Mouse (Mus musculus) MEL (cell line): Measurements from ENCODE around the gene Rnf32. TPM values are rescaled to one million over a fixed set of nuclear protein-coding genes. Genes with fewer than 3 reads are reported as not detected.

ENCODE experiments used
- DNase-seq: peaks from one replicate; pipeline ENCODE4 v3.0.0; 2011; ENCODE audit warnings: low read depth, low spot score
- H3K27ac ChIP-seq: 2 replicates; pipeline ENCODE4 v1.5.1; 2012; ENCODE audit warnings: low read depth, mild to moderate bottlenecking, control low read depth, low read length, moderate library complexity; ENCODE audit not compliant: control insufficient read depth
- H3K27me3 ChIP-seq, 2 experiments: fragments of 150-350 bp in 1 of 2; sonication (generic) in 1 of 2; 2 replicates each; pipeline ENCODE4 v1.6.1; 2012; ENCODE audit warnings: low read length in 2 of 2, mild to moderate bottlenecking in 2 of 2, improper control_type of control experiment in 1 of 2, moderate library complexity in 1 of 2; ENCODE audit not compliant: insufficient read depth in 2 of 2, control insufficient read depth in 1 of 2
- H3K36me3 ChIP-seq, 2 experiments: 2 replicates each; pipeline ENCODE4 v1.6.1; 2012 to 2014; ENCODE audit warnings: low read length in 2 of 2, improper control_type of control experiment in 1 of 2, inconsistent platforms in 1 of 2, mild to moderate bottlenecking in 1 of 2; ENCODE audit not compliant: insufficient read depth in 2 of 2, control insufficient read depth in 1 of 2
- H3K4me1 ChIP-seq, 2 experiments: fragments of 150-350 bp in 1 of 2; sonication (generic) in 1 of 2; 2 replicates each; pipeline ENCODE4 v1.6.1; 2012; ENCODE audit warnings: low read length in 2 of 2, improper control_type of control experiment in 1 of 2, mild to moderate bottlenecking in 1 of 2; ENCODE audit not compliant: insufficient read depth in 2 of 2, control insufficient read depth in 1 of 2
- H3K4me3 ChIP-seq, 2 experiments: fragments of 150-350 bp in 1 of 2; sonication (generic) in 1 of 2; 2 replicates each; pipeline ENCODE4 v1.5.1; 2012; ENCODE audit warnings: low read depth in 2 of 2, low read length in 2 of 2, mild to moderate bottlenecking in 2 of 2, moderate library complexity in 2 of 2, control low read depth in 1 of 2, improper control_type of control experiment in 1 of 2; ENCODE audit not compliant: control insufficient read depth in 1 of 2, insufficient read depth in 1 of 2
- H3K79me2 ChIP-seq: 2 replicates; pipeline ENCODE4 v1.6.1; 2012; ENCODE audit warnings: mild to moderate bottlenecking, low read length, moderate library complexity; ENCODE audit not compliant: control insufficient read depth, poor library complexity, insufficient read depth
- H3K9ac ChIP-seq: 2 replicates; pipeline ENCODE4 v1.6.1; 2012; ENCODE audit warnings: low read depth, mild to moderate bottlenecking, control low read depth, low read length, moderate library complexity; ENCODE audit not compliant: control insufficient read depth, poor library complexity, severe bottlenecking
- H3K9me3 ChIP-seq: fragments of 150-350 bp; sonication (generic); replicated peaks from 2 replicates; pipeline ENCODE4 v1.6.1; 2012; ENCODE audit warnings: mild to moderate bottlenecking, low read length, improper control_type of control experiment, moderate library complexity; ENCODE audit not compliant: insufficient read depth
- BHLHE40 ChIP-seq: IDR thresholded peaks from 2 replicates; pipeline ENCODE4 v1.6.1; 2012; ENCODE audit warnings: low read depth, mild to moderate bottlenecking, inconsistent platforms, low read length, improper control_type of control experiment, borderline replicate concordance
- CHD1 ChIP-seq: IDR thresholded peaks from 2 replicates; pipeline ENCODE4 v1.6.1; 2012; ENCODE audit warnings: low read depth, mild to moderate bottlenecking, inconsistent platforms, low read length, improper control_type of control experiment
- E2F4 ChIP-seq: IDR thresholded peaks from 2 replicates; pipeline ENCODE4 v1.6.1; 2011; ENCODE audit warnings: low read depth, low read length, improper control_type of control experiment, borderline replicate concordance
- EP300 ChIP-seq, 2 experiments: IDR thresholded peaks; 2 replicates each; pipeline ENCODE4 v1.6.1; 2011; ENCODE audit warnings: improper control_type of control experiment in 2 of 2, low read length in 2 of 2, low read depth in 1 of 2, mild to moderate bottlenecking in 1 of 2
- ETS1 ChIP-seq: IDR thresholded peaks from 2 replicates; pipeline ENCODE4 v1.6.1; 2012; ENCODE audit warnings: low read depth, mild to moderate bottlenecking, inconsistent platforms, low read length, improper control_type of control experiment, moderate library complexity
- GABPA ChIP-seq: IDR thresholded peaks from 2 replicates; pipeline ENCODE4 v1.6.1; 2012; ENCODE audit warnings: low read depth, mild to moderate bottlenecking, inconsistent platforms, low read length, improper control_type of control experiment, moderate library complexity
- GATA1 ChIP-seq: IDR thresholded peaks from 2 replicates; pipeline ENCODE4 v1.6.1; 2011; ENCODE audit warnings: low read depth, low read length, improper control_type of control experiment
- HCFC1 ChIP-seq: IDR thresholded peaks from 2 replicates; pipeline ENCODE4 v1.6.1; 2012; ENCODE audit warnings: low read depth, mild to moderate bottlenecking, inconsistent platforms, low read length, improper control_type of control experiment, moderate library complexity
- JUND ChIP-seq: IDR thresholded peaks from 2 replicates; pipeline ENCODE4 v1.6.1; 2011; ENCODE audit warnings: low read depth, mild to moderate bottlenecking, improper control_type of control experiment, low read length
- KAT2A ChIP-seq: conservative IDR thresholded peaks from 2 replicates; pipeline ENCODE4 v1.6.1; 2012; ENCODE audit warnings: low read depth, low read length, improper control_type of control experiment, inconsistent platforms
- MAX ChIP-seq: IDR thresholded peaks from 2 replicates; pipeline ENCODE4 v1.6.1; 2011; ENCODE audit warnings: low read length, improper control_type of control experiment
- MAZ ChIP-seq: IDR thresholded peaks from 2 replicates; pipeline ENCODE4 v1.6.1; 2012; ENCODE audit warnings: low read depth, mild to moderate bottlenecking, inconsistent platforms, low read length, improper control_type of control experiment
- MEF2A ChIP-seq: IDR thresholded peaks from 2 replicates; pipeline ENCODE4 v1.6.1; 2014; ENCODE audit warnings: low read depth, mild to moderate bottlenecking, inconsistent platforms, low read length, improper control_type of control experiment; ENCODE audit not compliant: poor library complexity, insufficient replicate concordance, severe bottlenecking; ENCODE audit errors: extremely low read depth
- MXI1 ChIP-seq: IDR thresholded peaks from 2 replicates; pipeline ENCODE4 v1.6.1; 2011; ENCODE audit warnings: mild to moderate bottlenecking, low read depth, low read length, improper control_type of control experiment
- MYB ChIP-seq: IDR thresholded peaks from 2 replicates; pipeline ENCODE4 v1.6.1; 2011; ENCODE audit warnings: mild to moderate bottlenecking, low read depth, low read length, improper control_type of control experiment
- MYC ChIP-seq: IDR thresholded peaks from 2 replicates; pipeline ENCODE4 v1.6.1; 2011; ENCODE audit warnings: low read depth, mild to moderate bottlenecking, low read length, improper control_type of control experiment, moderate library complexity
- NELFE ChIP-seq: IDR thresholded peaks from 2 replicates; pipeline ENCODE4 v1.6.1; 2011; ENCODE audit warnings: low read depth, low read length, improper control_type of control experiment
- POLR2AphosphoS2 ChIP-seq: IDR thresholded peaks from 2 replicates; pipeline ENCODE4 v1.6.1; 2011; ENCODE audit warnings: low read length, improper control_type of control experiment
- RCOR1 ChIP-seq: IDR thresholded peaks from 2 replicates; pipeline ENCODE4 v1.6.1; 2012; ENCODE audit warnings: low read depth, mild to moderate bottlenecking, inconsistent platforms, low read length, improper control_type of control experiment
- SMC3 ChIP-seq: IDR thresholded peaks from 2 replicates; pipeline ENCODE4 v1.6.1; 2011; ENCODE audit warnings: low read depth, low read length, improper control_type of control experiment
- TBP ChIP-seq: IDR thresholded peaks from 2 replicates; pipeline ENCODE4 v1.8.0; 2011; ENCODE audit warnings: low read depth, low read length, improper control_type of control experiment
- USF1 ChIP-seq: IDR thresholded peaks from 2 replicates; pipeline ENCODE4 v1.6.1; 2014; ENCODE audit warnings: low read depth, mild to moderate bottlenecking, inconsistent platforms, low read length, improper control_type of control experiment, moderate library complexity
- ZKSCAN1 ChIP-seq: IDR thresholded peaks from 2 replicates; pipeline ENCODE4 v1.6.1; 2012; ENCODE audit warnings: low read depth, mild to moderate bottlenecking, inconsistent platforms, low read length, improper control_type of control experiment, moderate library complexity
- ZMIZ1 ChIP-seq: IDR thresholded peaks from 2 replicates; pipeline ENCODE4 v1.6.1; 2012; ENCODE audit warnings: low read depth, mild to moderate bottlenecking, inconsistent platforms, low read length, improper control_type of control experiment, moderate library complexity
- polyA plus RNA-seq, 2 experiments: library from polyadenylated mRNA; stranded (reverse) in 1 of 2; unstranded in 1 of 2; fragments of >175 nt in 1 of 2; fragments of >200 nt in 1 of 2; gene quantifications; 2 replicates each; pipeline versions ENCODE4 v1.2.1 to v1.2.4; 2012; ENCODE audit warnings: low replicate concordance in 2 of 2, low read depth in 1 of 2; ENCODE audit not compliant: insufficient read length in 2 of 2, insufficient read depth in 1 of 2, missing spikeins in 1 of 2
- total RNA-seq: library from RNA; depleted of rRNA; stranded (reverse); fragments of 300-350 nt; gene quantifications from 2 replicates; pipeline ENCODE4 v1.2.3, GENCODE M21; 2012

Rnf32 gene
- total and polyA plus RNA-seq, 3 experiments, result not detected

- Histone ChIP-seq H3K79me2 (no peaks in the 10 kb centered on the region), H3K27ac (no peak overlapping the region), H3K4me3 (no peak overlapping the region), H3K36me3 (no peaks in the 10 kb centered on the region), H3K4me1 (no peaks in the 10 kb centered on the region), H3K27me3 (no peaks in the 10 kb centered on the region), H3K9ac (no peak overlapping the region), H3K9me3 (no peaks in the 10 kb centered on the region)
- TF ChIP-seq MAX (no peak), HCFC1 (no peak), CHD1 (no peak), RCOR1 (no peak), ZMIZ1 (no peak), MAZ (no peak), E2F4 (no peak), MYB (no peak)
- DNase-seq, result no peak
These were observed 55.7 kb downstream of the Rnf32 start for GRCm38 (mm10) chr5:29251496-29251873.

GRCm38 (mm10) chr5:29253876-29254275 lies 58.1 kb downstream of the Rnf32 start:
- Histone ChIP-seq H3K4me3 (no peak overlapping the region), H3K79me2 (no peaks in the 10 kb centered on the region), H3K36me3 (no peaks in the 10 kb centered on the region), H3K9ac (no peak overlapping the region), H3K9me3 (no peaks in the 10 kb centered on the region), H3K27me3 (no peaks in the 10 kb centered on the region), H3K4me1 (no peaks in the 10 kb centered on the region), H3K27ac (no peak overlapping the region)
- DNase-seq, result no peak
- TF ChIP-seq NELFE (no peak), BHLHE40 (no peak), MXI1 (no peak), MYB (no peak)

GRCm38 (mm10) chr5:29270879-29271278 lies 75.1 kb downstream of the Rnf32 start:
- H3K27me3 ChIP-seq, result no peaks in the 10 kb centered on the region

More at GRCm38 (mm10) chr5:29270879-29271278, 75.1 kb downstream of the Rnf32 start:
- H3K4me3 ChIP-seq, result no peak overlapping the region
- H3K4me1 ChIP-seq, result no peaks in the 10 kb centered on the region
- H3K9me3 ChIP-seq, result no peaks in the 10 kb centered on the region
- H3K79me2 ChIP-seq, result no peaks in the 10 kb centered on the region
- H3K27ac ChIP-seq, result no peak overlapping the region
- no peak for DNase-seq
- TF ChIP-seq ETS1, result no peak
- TF ChIP-seq GATA1, result no peak
- no peak for TF ChIP-seq HCFC1
- no peak for TF ChIP-seq E2F4
- TF ChIP-seq MAZ, result no peak
- no peak for TF ChIP-seq MYC
- no peak for TF ChIP-seq EP300 (IDR thresholded peaks at IDR 0.05; ENCODE audit: low read depth in 1 of 2, low read length in 2 of 2)
- TF ChIP-seq GABPA, result no peak
- no peak for TF ChIP-seq USF1
- TF ChIP-seq MYB, result no peak
- no peak for TF ChIP-seq KAT2A
- TF ChIP-seq ZKSCAN1, result no peak
- TF ChIP-seq RCOR1, result no peak
- no peak for TF ChIP-seq TBP
- no peak for TF ChIP-seq SMC3
- no peak for TF ChIP-seq MEF2A
- TF ChIP-seq POLR2AphosphoS2, result no peak
- no peak for TF ChIP-seq JUND
- TF ChIP-seq MXI1, result no peak
- no peak overlapping the region for H3K9ac ChIP-seq
- no peaks in the 10 kb centered on the region for H3K36me3 ChIP-seq
